Mouse (Mus musculus) liver, embryonic 12.5 days (tissue): ENCODE results near the gene Dph5. TPM values are rescaled to one million over a fixed set of nuclear protein-coding genes. Genes with fewer than 3 reads are reported as not detected.

ENCODE experiments used
- ATAC-seq: fragments of 200-750 bp; cut with Nextera tagmentation; 2 replicates; pipeline ENCODE4 v1.8.0; 2017; ENCODE audit warnings: moderate number of reproducible peaks, mild to moderate bottlenecking, moderate library complexity
- H3K27ac ChIP-seq: fragments of 300-500 bp; sonication (generic); 2 replicates; pipeline ENCODE4 v1.5.1; 2016; ENCODE audit warnings: mild to moderate bottlenecking
- H3K27me3 ChIP-seq: fragments of 300-500 bp; sonication (generic); replicated peaks from 2 replicates; pipeline ENCODE4 v1.6.1; 2016; ENCODE audit warnings: mild to moderate bottlenecking, moderate library complexity
- H3K36me3 ChIP-seq: fragments of 300-500 bp; sonication (generic); 2 replicates; pipeline ENCODE4 v1.6.1; 2016; ENCODE audit warnings: mild to moderate bottlenecking, moderate library complexity
- H3K4me1 ChIP-seq: fragments of 300-500 bp; sonication (generic); 2 replicates; pipeline ENCODE4 v1.6.1; 2016
- H3K4me2 ChIP-seq: fragments of 300-500 bp; sonication (generic); 2 replicates; pipeline ENCODE4 v1.6.1; 2016; ENCODE audit warnings: mild to moderate bottlenecking, moderate library complexity
- H3K4me3 ChIP-seq: fragments of 300-500 bp; sonication (generic); 2 replicates; pipeline ENCODE4 v1.5.1; 2016; ENCODE audit warnings: mild to moderate bottlenecking, moderate library complexity
- H3K9ac ChIP-seq: fragments of 300-500 bp; sonication (generic); 2 replicates; pipeline ENCODE4 v1.6.1; 2016; ENCODE audit warnings: mild to moderate bottlenecking, moderate library complexity
- H3K9me3 ChIP-seq: fragments of 300-500 bp; sonication (generic); replicated peaks from 2 replicates; pipeline ENCODE4 v1.6.1; 2016; ENCODE audit warnings: mild to moderate bottlenecking, moderate library complexity
- WGBS: fragments of 180-500 bp; shearing (Covaris S2); methylation state at CpG from one replicate; pipeline ENCODE4 v1.1.7; 2016; ENCODE audit not compliant: insufficient replicate concordance; 5-methylcytosine and 5-hydroxymethylcytosine counted together
- microRNA-seq: library from miRNA; unstranded; fragments of <30 nt; microRNA quantifications from one replicate; pipeline ENCODE4, GENCODE M21; 2017
- polyA plus RNA-seq: library from polyadenylated mRNA; unstranded; fragments of >200 nt; fragmentation: Nextera tagmentation; extraction: Ambion mirVana; gene quantifications from 2 replicates; pipeline ENCODE4 v1.2.1, GENCODE M21; 2016

The Dph5 gene
- polyA plus RNA-seq, 1 experiment from 2014 or later, result 32.1 TPM

DNA sequence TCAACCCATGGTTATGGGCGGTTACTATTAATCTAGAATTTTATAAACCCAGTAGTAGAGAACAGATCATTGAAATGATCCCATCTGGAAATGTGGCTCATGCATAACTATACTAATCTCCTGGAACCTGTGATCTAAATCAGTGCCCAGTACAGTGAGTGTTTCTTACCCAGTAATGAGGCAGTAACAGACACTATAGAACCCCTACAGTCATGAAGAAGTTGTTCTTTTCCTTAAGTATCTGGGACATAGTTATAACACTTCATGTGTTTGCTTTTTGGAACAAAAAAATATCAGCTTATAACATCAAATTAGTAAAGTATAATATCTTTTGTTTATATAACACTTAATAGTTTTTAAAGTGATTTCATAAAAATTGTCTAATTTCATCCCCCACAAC, 76.0 kb downstream of the Dph5 start:
- 84% methylated on average over 1 of the region's 1 CpGs for WGBS
- no peak overlapping the region for H3K9ac ChIP-seq
- no peaks in the 10 kb centered on the region for H3K9me3 ChIP-seq
- ATAC-seq, result no peak
- H3K4me1 ChIP-seq, result no peaks in the 10 kb centered on the region
- H3K27ac ChIP-seq, result no peak overlapping the region
- no peak overlapping the region for H3K4me3 ChIP-seq
- no peak overlapping the region for H3K4me2 ChIP-seq
- no peaks in the 10 kb centered on the region for H3K27me3 ChIP-seq
- H3K36me3 ChIP-seq, result peaks cover 15% of the 10 kb centered on the region

GRCm38 (mm10) chr3:115964071-115964470, 76.4 kb downstream of the Dph5 start:
- no peak overlapping the region for H3K4me2 ChIP-seq
- 86% methylated on average over 5 of the region's 5 CpGs for WGBS
- no peak for ATAC-seq
- H3K9ac ChIP-seq, result no peak overlapping the region
- no peak overlapping the region for H3K27ac ChIP-seq
- H3K9me3 ChIP-seq, result no peaks in the 10 kb centered on the region
- H3K4me3 ChIP-seq, result no peak overlapping the region
- no peaks in the 10 kb centered on the region for H3K27me3 ChIP-seq
- peaks cover 11% of the 10 kb centered on the region for H3K36me3 ChIP-seq
- H3K4me1 ChIP-seq, result no peaks in the 10 kb centered on the region

GRCm38 (mm10) chr3:115968745-115969530, 81.3 kb downstream of the Dph5 start:
- ATAC-seq, result no peak
- no peak overlapping the region for H3K4me2 ChIP-seq
- no peaks in the 10 kb centered on the region for H3K27me3 ChIP-seq
- H3K9me3 ChIP-seq, result no peaks in the 10 kb centered on the region
- no peak overlapping the region for H3K27ac ChIP-seq
- no peak overlapping the region for H3K4me3 ChIP-seq
- H3K4me1 ChIP-seq, result no peaks in the 10 kb centered on the region
- H3K36me3 ChIP-seq, result peaks cover 33% of the 10 kb centered on the region
- H3K9ac ChIP-seq, result no peak overlapping the region
- 81% methylated on average over 10 of the region's 10 CpGs for WGBS

DNA sequence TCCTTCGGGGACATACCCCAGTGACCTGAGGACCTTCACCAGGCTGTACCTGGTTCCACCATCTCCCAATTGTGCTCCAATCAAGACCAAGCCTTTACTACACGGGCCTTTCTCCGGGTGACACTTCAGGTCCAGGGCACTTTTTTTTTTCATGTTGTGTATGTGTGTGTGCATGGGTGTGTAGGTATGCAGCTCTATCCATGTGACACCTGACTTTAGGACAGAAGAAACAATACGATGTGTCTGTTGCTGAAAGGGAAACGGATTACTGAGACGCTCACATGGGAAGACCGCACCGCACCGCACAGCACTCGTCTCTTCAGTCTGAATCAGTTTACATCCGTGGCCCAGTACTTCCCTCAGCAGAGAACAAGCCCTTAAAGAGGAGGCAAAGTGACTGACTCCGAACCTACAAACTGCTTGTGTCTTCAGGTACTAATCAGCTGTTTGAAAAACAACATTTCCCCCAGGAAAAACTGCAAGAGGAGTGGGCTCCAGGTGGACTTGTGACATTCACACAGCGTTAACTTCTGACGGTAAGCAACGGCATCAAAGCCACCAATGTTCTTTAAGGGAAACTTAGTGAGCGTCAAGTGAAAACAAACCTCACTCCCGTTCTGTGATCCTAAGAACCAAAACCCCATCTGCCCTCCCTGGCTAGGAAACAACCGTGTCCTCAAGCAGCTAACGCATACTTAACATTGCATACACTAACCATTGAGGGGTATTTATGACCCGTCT, 83.6 kb downstream of the Dph5 start:
- no peak overlapping the region for H3K4me2 ChIP-seq
- H3K36me3 ChIP-seq, result peaks cover 45% of the 10 kb centered on the region
- 89% methylated on average over 20 of the region's 20 CpGs for WGBS
- no peak overlapping the region for H3K4me3 ChIP-seq
- ATAC-seq, result no peak
- H3K4me1 ChIP-seq, result no peaks in the 10 kb centered on the region
- H3K9ac ChIP-seq, result no peak overlapping the region
- no peaks in the 10 kb centered on the region for H3K27me3 ChIP-seq
- no peaks in the 10 kb centered on the region for H3K9me3 ChIP-seq
- no peak overlapping the region for H3K27ac ChIP-seq

DNA sequence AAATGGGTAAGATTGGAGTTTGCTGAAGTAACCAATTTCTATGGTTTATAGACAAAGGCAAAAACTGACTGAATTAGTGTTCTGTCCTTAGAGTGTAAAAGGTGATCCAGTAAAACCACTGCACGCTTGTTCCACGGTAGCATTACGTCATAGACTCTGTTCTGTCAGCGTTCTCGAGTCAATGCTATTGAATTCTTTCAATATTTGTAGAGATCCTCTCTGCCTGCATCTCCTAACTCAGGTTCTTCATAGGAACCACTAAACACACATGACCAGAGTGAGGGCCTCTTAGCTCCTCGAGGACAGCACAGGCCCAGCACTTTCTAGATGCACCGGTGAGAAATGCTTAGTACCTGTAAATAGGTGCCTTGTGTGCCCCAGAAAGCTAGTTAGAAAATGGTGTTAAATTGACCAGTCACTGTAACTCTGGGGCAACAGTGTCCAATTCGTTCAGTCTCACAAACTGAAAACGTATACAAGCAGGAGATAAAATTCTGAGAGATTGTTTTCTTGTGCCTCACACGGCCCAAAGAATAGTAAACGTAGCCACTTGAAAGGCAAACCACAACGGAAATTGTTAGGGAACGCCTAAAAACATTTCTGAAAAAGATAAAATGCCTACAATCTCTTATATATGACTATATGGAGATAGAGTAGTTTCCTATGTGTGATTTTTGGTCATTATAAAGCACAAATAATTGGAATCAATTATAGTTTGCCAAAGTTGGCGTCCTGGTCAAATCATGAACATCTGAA, 84.4 kb downstream of the Dph5 start:
- Histone ChIP-seq H3K36me3 (peaks cover 49% of the 10 kb centered on the region), H3K27ac (no peak overlapping the region), H3K9ac (no peak overlapping the region), H3K4me1 (no peaks in the 10 kb centered on the region), H3K9me3 (no peaks in the 10 kb centered on the region), H3K27me3 (no peaks in the 10 kb centered on the region), H3K4me2 (no peak overlapping the region), H3K4me3 (no peak overlapping the region)
- WGBS, result 82% methylated on average over 14 of the region's 14 CpGs
- no peak for ATAC-seq

- H3K4me3 ChIP-seq, result no peak overlapping the region
- no peaks in the 10 kb centered on the region for H3K9me3 ChIP-seq
- no peak overlapping the region for H3K27ac ChIP-seq
- 82% methylated on average over 6 of the region's 6 CpGs for WGBS
- H3K9ac ChIP-seq, result no peak overlapping the region
- peaks cover 64% of the 10 kb centered on the region for H3K36me3 ChIP-seq
- H3K27me3 ChIP-seq, result no peaks in the 10 kb centered on the region
- ATAC-seq, result no peak
- no peak overlapping the region for H3K4me2 ChIP-seq
- no peaks in the 10 kb centered on the region for H3K4me1 ChIP-seq
These were observed 86.6 kb downstream of the Dph5 start for GRCm38 (mm10) chr3:115974228-115974627.

- Histone ChIP-seq H3K9me3 (no peaks in the 10 kb centered on the region), H3K4me1 (no peaks in the 10 kb centered on the region), H3K36me3 (peaks cover 66% of the 10 kb centered on the region), H3K27ac (no peak overlapping the region), H3K27me3 (no peaks in the 10 kb centered on the region), H3K9ac (no peak overlapping the region), H3K4me3 (no peak overlapping the region), H3K4me2 (no peak overlapping the region)
- no peak; the same call in 1 of the 2 replicates for ATAC-seq
- 82% methylated on average over 10 of the region's 10 CpGs for WGBS
These were observed 87.4 kb downstream of the Dph5 start for GRCm38 (mm10) chr3:115974995-115975394.

GRCm38 (mm10) chr3:115979000-115979399, 91.4 kb downstream of the Dph5 start:
- H3K27me3 ChIP-seq, result no peaks in the 10 kb centered on the region
- ATAC-seq, result no peak
- H3K4me3 ChIP-seq, result no peak overlapping the region
- no peak overlapping the region for H3K27ac ChIP-seq
- no peak overlapping the region for H3K4me2 ChIP-seq
- peaks cover 62% of the 10 kb centered on the region for H3K36me3 ChIP-seq
- no peaks in the 10 kb centered on the region for H3K9me3 ChIP-seq
- no peak overlapping the region for H3K9ac ChIP-seq
- 41% methylated on average over 1 of the region's 1 CpGs for WGBS
- no peaks in the 10 kb centered on the region for H3K4me1 ChIP-seq

- 90% methylated on average over 8 of the region's 8 CpGs for WGBS
- no peaks in the 10 kb centered on the region for H3K9me3 ChIP-seq
- H3K4me1 ChIP-seq, result no peaks in the 10 kb centered on the region
- peaks cover 61% of the 10 kb centered on the region for H3K36me3 ChIP-seq
- no peak overlapping the region for H3K9ac ChIP-seq
- no peak overlapping the region for H3K27ac ChIP-seq
- no peaks in the 10 kb centered on the region for H3K27me3 ChIP-seq
- H3K4me2 ChIP-seq, result no peak overlapping the region
- H3K4me3 ChIP-seq, result no peak overlapping the region
- no peak for ATAC-seq
These were observed 95.6 kb downstream of the Dph5 start for GRCm38 (mm10) chr3:115983217-115983616.

Small RNAs within 50 kb of the gene (microRNA-seq; reads per million reads assigned to microRNA genes)
- not detected for gene Mir669n

Other genes starting within 250 kb of the Dph5 start
- gene S1pr1, start 172.8 kb upstream of the Dph5 start, polyA plus RNA-seq, result 10.0 and 10.5 TPM in 2 replicates
- 13.4 and 14.2 TPM in 2 replicates for gene Slc30a7, start 119.6 kb downstream of the Dph5 start, polyA plus RNA-seq
- gene Extl2, start 119.6 kb downstream of the Dph5 start, polyA plus RNA-seq, result 6.3 and 7.2 TPM in 2 replicates
- 47.5 and 51.6 TPM in 2 replicates for gene Vcam1, start 241.9 kb downstream of the Dph5 start, polyA plus RNA-seq